Mouse (Mus musculus) olfactory bulb, adult 2 months (tissue): ENCODE data around the gene Arel1. TPM values are rescaled to one million over a fixed set of nuclear protein-coding genes. Genes with fewer than 3 reads are reported as not detected.

ENCODE experiments used
- H3K27ac ChIP-seq: fragments of 200-500 bp; 2 replicates; pipeline ENCODE4 v1.5.1; 2012; ENCODE audit warnings: low read depth, low read length; ENCODE audit not compliant: insufficient read depth
- H3K4me1 ChIP-seq: fragments of 200-500 bp; 2 replicates; pipeline ENCODE4 v1.6.1; 2012; ENCODE audit warnings: low read length; ENCODE audit not compliant: control insufficient read depth, insufficient read depth
- H3K4me3 ChIP-seq: fragments of 200-500 bp; 2 replicates; pipeline ENCODE4 v1.5.1; 2012; ENCODE audit warnings: mild to moderate bottlenecking, low read depth, low read length, moderate library complexity; ENCODE audit not compliant: insufficient read depth
- CTCF ChIP-seq: fragments of 200-500 bp; IDR thresholded peaks from 2 replicates; pipeline ENCODE4 v1.5.1; 2012; ENCODE audit warnings: low read depth, mild to moderate bottlenecking, low read length, moderate library complexity; ENCODE audit not compliant: insufficient read depth
- POLR2A ChIP-seq: fragments of 200-500 bp; IDR thresholded peaks from 2 replicates; pipeline ENCODE4 v1.6.1; 2012; ENCODE audit warnings: mild to moderate bottlenecking, low read depth, low read length, moderate library complexity; ENCODE audit not compliant: insufficient read depth
- WGBS: fragments of 180-500 bp; shearing (Covaris S2); methylation state at CpG from one replicate; pipeline ENCODE4 v1.1.7; 2018; 5-methylcytosine and 5-hydroxymethylcytosine counted together
- polyA plus RNA-seq: library from polyadenylated mRNA; stranded (reverse); fragments of >200 nt; gene quantifications from 2 replicates; pipeline ENCODE4 v1.2.4, GENCODE M21; 2012; ENCODE audit warnings: low replicate concordance; ENCODE audit not compliant: missing spikeins, insufficient read depth, insufficient read length

The Arel1 gene
- polyA plus RNA-seq, 1 experiment: not detected

DNA sequence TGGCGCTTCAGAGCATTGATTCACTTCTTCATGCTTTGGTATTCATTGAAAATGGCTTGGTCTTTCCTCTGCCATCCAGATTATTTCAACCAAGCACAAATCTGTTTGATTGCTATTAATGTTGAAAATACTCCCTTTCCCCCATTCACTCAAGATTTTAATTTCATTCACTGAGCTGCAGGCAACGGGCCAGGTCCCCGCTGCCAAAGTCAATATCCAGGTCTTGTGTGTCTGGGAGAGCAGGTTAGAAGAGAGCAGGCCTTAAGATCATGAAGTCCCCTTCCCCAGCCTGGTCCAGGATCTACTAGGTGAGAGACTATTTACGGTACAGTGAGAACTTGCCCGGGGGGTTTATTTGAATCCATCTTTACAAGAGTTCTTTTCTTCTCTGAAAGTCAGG lies 55.7 kb downstream of the Arel1 start:
- Histone ChIP-seq H3K27ac (no peak overlapping the region), H3K4me1 (peaks cover 4% of the 10 kb centered on the region), H3K4me3 (no peak overlapping the region)
- WGBS: 69% methylated on average over 5 of the region's 5 CpGs
- TF ChIP-seq CTCF: no peak
- TF ChIP-seq POLR2A: no peak

DNA sequence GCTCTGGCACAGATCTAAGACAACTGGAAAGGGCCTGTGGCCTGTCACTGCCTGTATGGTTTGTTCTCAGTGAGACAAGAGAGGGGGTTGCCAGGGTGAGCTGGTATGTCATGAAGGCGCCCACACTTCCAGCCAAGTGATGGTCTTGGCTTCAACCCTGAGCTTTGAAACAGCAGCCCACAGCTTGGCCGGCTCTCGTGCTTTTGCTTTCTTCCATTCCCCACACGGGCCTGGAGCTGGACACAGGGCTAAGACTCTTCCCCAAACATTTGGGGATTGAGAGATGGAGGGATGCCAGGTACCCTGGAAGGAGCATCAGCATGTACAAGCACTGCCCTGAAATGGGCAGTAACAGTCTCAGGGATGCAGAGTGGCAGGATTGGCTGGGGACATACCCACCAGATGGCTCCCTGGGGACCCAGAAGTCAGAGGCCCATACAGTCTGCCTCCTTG lies 58.0 kb downstream of the Arel1 start:
- Histone ChIP-seq H3K4me1 (peaks cover 10% of the 10 kb centered on the region), H3K27ac (no peak overlapping the region), H3K4me3 (no peak overlapping the region)
- 55% methylated on average over 4 of the region's 4 CpGs for WGBS
- no peak for TF ChIP-seq CTCF
- no peak for TF ChIP-seq POLR2A

DNA sequence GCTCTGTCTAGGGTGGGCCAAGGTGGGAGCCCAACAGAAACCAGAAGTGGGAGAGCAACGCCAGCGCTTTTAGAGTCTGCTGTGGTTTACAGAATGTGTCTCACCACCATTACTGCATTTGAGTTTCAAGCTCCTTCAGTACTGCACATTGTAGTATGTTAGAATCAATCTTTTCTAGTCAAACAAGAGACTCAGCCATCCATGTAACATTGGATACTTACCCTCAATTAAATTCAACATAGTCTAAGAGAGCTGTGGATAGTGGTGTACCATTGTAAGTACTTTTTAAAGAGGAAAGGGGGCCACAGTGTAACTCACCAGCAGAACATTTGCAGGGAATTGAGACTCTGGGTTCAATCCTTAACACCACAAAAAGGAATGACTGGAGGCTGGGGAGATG lies 59.1 kb downstream of the Arel1 start:
- H3K27ac ChIP-seq: no peak overlapping the region
- TF ChIP-seq POLR2A (no peak), CTCF (no peak)
- peaks cover 19% of the 10 kb centered on the region for H3K4me1 ChIP-seq
- no peak overlapping the region for H3K4me3 ChIP-seq
- WGBS: 64% methylated on average over 2 of the region's 2 CpGs

DNA sequence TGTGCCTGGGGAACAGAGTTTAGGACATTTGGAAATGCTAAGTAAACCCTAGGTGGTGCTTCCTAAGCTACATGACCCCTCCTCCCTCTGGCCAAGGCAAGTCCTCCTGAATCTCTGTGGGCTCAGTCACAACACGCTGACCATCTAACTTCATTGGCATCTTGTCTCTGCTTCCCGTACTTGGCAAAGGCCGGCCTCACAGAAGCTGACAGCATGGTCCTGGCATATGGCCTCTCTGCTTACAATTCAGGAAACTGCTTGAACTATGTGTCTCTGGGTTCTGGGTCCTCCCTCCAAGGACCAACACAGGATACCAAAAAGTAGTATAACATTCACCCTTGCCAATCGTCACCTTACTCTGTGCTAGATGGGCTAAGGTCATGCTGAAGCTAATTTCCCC lies 60.6 kb downstream of the Arel1 start:
- WGBS: 86% methylated on average over 4 of the region's 4 CpGs
- TF ChIP-seq POLR2A (no peak), CTCF (no peak)
- Histone ChIP-seq H3K4me3 (no peak overlapping the region), H3K4me1 (peaks cover 19% of the 10 kb centered on the region), H3K27ac (no peak overlapping the region)

DNA sequence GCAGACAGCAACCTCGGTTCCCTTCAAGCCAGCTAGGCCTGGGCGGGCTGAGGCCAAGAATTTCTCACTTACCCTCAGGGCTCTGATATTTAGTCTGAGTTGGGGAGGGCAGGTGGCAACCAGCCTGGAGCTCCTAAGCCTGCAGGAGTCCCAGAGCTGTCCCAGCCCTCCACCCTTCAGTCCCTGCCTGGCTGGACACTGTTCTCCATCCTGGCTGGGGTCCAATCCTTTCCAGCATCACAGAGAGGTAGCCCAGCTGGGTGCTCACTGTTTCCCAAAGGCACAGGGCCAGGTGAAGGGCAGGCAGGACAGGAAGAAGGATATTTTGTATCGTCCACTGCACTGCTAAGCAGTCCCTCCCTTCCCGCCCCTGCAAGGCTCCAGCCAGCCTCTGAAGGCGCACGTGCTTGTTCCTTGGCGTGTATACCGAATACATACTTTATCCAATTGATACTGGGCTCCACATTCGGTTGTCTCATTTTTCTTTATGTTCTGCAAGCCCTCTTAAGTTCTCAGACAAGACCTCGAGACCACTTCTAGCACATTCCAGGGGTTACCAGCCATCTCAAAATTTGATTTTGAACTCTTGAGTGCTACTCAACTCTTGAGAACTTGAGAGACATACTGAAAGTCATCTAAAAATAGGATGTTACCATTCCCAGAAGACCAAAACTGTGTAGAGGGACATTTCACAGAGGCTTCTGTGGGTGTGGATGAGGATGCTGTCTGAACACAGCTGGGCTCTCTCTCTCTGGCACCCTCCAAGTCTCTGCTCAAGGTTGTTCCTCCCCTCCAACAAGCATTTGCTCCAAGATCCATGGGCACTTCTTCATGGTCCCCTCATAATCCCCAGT lies 62.8 kb downstream of the Arel1 start:
- peaks cover 16% of the 10 kb centered on the region for H3K4me1 ChIP-seq
- TF ChIP-seq POLR2A (no peak), CTCF (no peak)
- WGBS: 42% methylated on average over 10 of the region's 10 CpGs
- no peak overlapping the region for H3K4me3 ChIP-seq
- no peak overlapping the region for H3K27ac ChIP-seq

DNA sequence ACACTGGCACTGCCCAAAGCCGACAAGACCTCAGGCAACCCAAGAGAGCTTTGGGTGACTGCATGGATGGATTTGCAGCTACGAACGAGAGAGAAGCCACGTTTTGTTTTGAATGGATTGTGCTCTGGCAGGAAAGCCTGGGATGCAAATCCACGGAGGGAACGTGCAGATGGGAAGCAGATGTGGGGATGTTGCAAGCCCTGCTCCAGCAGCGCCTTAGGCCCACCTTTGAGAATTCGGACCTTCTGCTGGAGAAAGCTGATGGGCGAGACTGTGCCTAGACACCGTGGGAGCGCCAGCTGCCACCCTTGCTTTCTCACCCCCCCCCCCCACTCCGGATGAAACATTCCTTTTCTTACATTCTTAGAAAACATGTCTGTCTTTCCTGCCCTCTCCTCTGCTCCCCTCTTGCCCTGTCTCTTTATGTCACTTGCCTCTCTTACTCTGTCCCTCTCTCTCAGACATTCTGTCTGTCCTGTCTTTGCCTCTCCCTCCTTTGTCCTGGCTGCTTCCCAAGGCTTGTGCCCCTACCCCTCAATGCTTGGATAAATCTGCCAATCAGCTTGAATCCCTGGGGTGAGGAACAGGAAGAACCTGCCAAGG lies 63.6 kb downstream of the Arel1 start:
- peaks cover 16% of the 10 kb centered on the region for H3K4me1 ChIP-seq
- H3K27ac ChIP-seq: no peak overlapping the region
- WGBS: 51% methylated on average over 12 of the region's 12 CpGs
- TF ChIP-seq POLR2A (no peak), CTCF (no peak)
- no peak overlapping the region for H3K4me3 ChIP-seq

DNA sequence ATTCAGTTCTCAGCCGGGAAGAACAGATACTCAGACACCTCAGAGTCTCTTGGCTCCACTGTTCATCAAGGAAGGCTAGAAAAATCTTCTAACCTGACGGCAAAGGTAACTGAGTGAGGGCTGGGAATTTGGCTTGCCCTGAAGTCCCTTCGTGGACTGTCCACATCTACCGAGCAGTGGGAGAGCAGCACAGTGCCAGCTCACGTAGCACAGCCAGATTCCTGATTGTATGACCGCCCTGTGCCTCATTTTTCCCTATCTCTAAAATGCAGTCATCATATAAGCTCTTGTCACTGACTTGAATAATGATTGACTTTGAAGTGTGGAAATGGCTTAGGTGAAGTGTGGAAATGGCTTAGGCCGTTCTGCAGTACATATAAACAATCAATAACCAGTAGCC lies 66.3 kb downstream of the Arel1 start:
- WGBS: 78% methylated on average over 7 of the region's 7 CpGs
- Histone ChIP-seq H3K4me1 (peaks cover 16% of the 10 kb centered on the region), H3K4me3 (no peak overlapping the region), H3K27ac (no peak overlapping the region)
- TF ChIP-seq POLR2A: no peak
- TF ChIP-seq CTCF: no peak

DNA sequence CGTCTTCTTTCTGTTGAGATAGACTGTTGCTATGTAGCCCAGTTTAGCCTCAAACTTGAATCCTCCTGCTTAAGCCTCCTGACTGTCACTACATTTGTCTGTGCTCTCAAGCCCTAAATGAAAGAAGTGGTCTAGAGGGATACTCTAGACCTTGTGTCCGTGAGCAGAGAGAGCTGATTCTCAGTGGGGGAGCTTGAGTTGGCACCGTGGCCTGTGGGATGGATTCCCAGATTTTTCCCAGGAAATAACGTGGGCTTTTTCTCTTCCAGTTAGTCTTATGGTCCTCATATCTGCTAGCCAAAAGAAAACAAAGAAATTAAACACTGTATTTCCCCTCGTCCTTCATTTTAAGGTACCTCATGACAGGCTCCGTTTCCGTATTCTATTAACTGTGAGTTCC lies 70.4 kb downstream of the Arel1 start:
- TF ChIP-seq POLR2A (no peak), CTCF (no peak)
- WGBS: 76% methylated on average over 7 of the region's 7 CpGs
- Histone ChIP-seq H3K4me3 (no peak overlapping the region), H3K4me1 (no peaks in the 10 kb centered on the region), H3K27ac (no peak overlapping the region)

DNA sequence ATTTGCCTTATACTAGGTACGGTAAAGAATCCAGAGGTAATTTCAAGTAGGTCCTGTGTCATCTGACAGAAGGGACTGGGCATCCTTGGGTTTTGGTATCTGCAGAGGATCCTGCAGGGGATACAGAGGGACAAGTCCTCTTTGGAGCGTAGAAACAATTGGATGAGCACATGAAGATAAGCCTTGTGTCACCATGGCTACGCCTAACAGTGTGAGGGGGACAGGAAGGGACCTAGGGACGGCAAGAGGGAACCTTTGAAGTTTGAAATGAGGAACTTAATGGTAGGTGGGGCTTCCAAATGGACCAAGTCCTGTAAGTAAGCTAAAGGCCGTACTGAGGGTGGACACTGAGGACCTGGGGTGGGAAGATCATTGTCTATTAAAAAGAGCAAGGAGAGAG lies 73.4 kb downstream of the Arel1 start:
- H3K4me1 ChIP-seq: no peaks in the 10 kb centered on the region
- TF ChIP-seq CTCF (no peak), POLR2A (no peak)
- no peak overlapping the region for H3K4me3 ChIP-seq
- WGBS: 82% methylated on average over 5 of the region's 5 CpGs
- no peak overlapping the region for H3K27ac ChIP-seq

DNA sequence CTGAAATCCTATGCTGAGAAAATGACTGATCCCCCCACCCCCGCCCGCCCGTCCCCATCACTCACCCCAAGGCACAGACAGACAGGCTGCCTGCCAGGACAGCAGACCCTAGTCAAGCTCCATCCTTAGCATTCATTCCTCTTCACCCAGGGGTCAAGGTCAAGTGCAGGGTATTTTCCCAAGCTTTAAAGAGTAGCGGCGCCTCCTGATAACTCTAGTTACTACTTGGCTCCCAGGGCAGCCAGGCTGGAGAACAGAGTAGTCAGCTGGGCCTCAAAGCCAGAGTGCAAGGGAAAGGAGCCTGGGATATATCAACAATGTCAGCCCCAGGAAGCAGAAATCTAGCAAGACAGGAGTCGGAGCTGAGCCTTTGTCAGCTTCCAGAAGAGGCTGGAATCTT lies 74.5 kb downstream of the Arel1 start:
- 89% methylated on average over 6 of the region's 6 CpGs for WGBS
- no peaks in the 10 kb centered on the region for H3K4me1 ChIP-seq
- TF ChIP-seq CTCF: no peak
- TF ChIP-seq POLR2A: no peak

More for the DNA sequence above, 74.5 kb downstream of the Arel1 start:
- H3K27ac ChIP-seq: no peak overlapping the region
- no peak overlapping the region for H3K4me3 ChIP-seq
